Comparison of ENCODE assay signal across 11 mouse cellular contexts in the genomic region with DNA sequence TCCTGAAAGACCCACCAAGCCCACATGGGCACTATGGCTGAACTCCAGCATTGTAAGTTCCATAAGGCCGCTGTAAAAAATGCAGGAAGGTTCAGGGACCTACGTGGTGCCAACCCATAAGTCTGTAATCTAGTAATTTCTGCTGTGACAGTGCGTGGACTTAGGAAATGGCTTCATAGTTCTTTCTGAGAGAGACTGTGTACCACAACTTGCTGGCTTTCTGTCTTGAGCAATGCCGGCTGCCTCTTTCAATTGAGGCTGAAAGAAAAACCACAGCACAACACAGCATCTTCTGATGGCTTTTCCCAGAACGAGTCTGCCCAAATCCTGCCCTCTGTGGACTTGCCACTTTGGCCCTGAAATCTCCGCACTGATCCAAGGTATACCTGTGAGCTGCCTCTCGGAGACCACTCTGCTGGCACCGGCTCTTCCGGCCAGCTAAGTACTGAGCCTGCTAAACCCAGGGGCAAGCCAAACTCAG. TPM values are rescaled to one million over a fixed set of nuclear protein-coding genes. Genes with fewer than 3 reads are reported as not detected.
DNase-seq lines count a peak whose midpoint lies in the region; ATAC-seq lines count a peak whose summit lies in the region.
"Had no signal": no experiment of that assay in that cellular context is flagged by ENCODE, and none has a peak within 500 bp of the region (broad histone marks: within the 10 kb centered on the region; RNA-seq: fewer than 3 reads in every experiment).

No protein-coding gene starts in this region.

- 69% methylated on average over 9 of the region's 9 CpGs for WGBS in heart, embryonic 15.5 days
- WGBS in heart, embryonic 12.5 days = 86% methylated on average over 9 of the region's 9 CpGs
- 68% methylated on average over 9 of the region's 9 CpGs for WGBS in lung, embryonic 16.5 days
- WGBS in hindbrain, embryonic 14.5 days = 91% methylated on average over 9 of the region's 9 CpGs

- H3K27ac ChIP-seq in heart, embryonic 15.5 days = no peak overlapping the region
- H3K27ac ChIP-seq in heart, embryonic 12.5 days (ENCODE audit: poor library complexity, severe bottlenecking) = no peak overlapping the region
- H3K27ac ChIP-seq in brown adipose tissue, adult 24 weeks (replicated peaks; ENCODE audit: low read depth, low read length) = peak overlapping the region; percentile 55
- H3K27ac ChIP-seq in lung, embryonic 16.5 days (ENCODE audit: low read length) = no peak overlapping the region; the same call in 1 of the 2 replicates
- H3K27ac ChIP-seq in hindbrain, embryonic 14.5 days = no peak overlapping the region
- H3K27ac ChIP-seq: forebrain, embryonic 12.5 days; heart, adult 2 months had no signal

- 0 out of 2 replicates have a peak overlapping the region, but pooled peaks have one; percentile 2 for H3K4me2 ChIP-seq in heart, embryonic 15.5 days
- H3K4me2 ChIP-seq in heart, embryonic 12.5 days = no peak overlapping the region
- peak overlapping the region; percentile 33 for H3K4me2 ChIP-seq in lung, embryonic 16.5 days (ENCODE audit: low read depth, low read length)
- no peak overlapping the region for H3K4me2 ChIP-seq in hindbrain, embryonic 14.5 days (replicated peaks)
- H3K4me2 ChIP-seq: forebrain, embryonic 12.5 days had no signal

- peak; percentile 62 for DNase-seq in 416B (ENCODE audit: low read depth)
- DNase-seq in hindbrain, embryonic 14.5 days (ENCODE audit: low spot score) = no peak
- no peak for DNase-seq in testis, postnatal 10 days (ENCODE audit: low spot score)
- no peak for DNase-seq in cerebellum, adult 11-12 months
- DNase-seq: adrenal gland, postnatal 25 days had no signal

- H3K36me3 ChIP-seq in heart, embryonic 15.5 days = no peaks in the 10 kb centered on the region
- H3K36me3 ChIP-seq in heart, embryonic 12.5 days = no peaks in the 10 kb centered on the region
- H3K36me3 ChIP-seq in lung, embryonic 16.5 days (ENCODE audit: control insufficient read depth, insufficient read depth, low read length) = no peaks in the 10 kb centered on the region
- no peaks in the 10 kb centered on the region for H3K36me3 ChIP-seq in hindbrain, embryonic 14.5 days (replicated peaks; ENCODE audit: control insufficient read depth, insufficient read depth)
- H3K36me3 ChIP-seq: forebrain, embryonic 12.5 days had no signal

- no peak overlapping the region for H3K9ac ChIP-seq in heart, embryonic 15.5 days
- no peak overlapping the region for H3K9ac ChIP-seq in heart, embryonic 12.5 days
- peak overlapping the region; percentile 39; the same call in 1 of the 2 replicates for H3K9ac ChIP-seq in lung, embryonic 16.5 days (ENCODE audit: low read length)
- H3K9ac ChIP-seq in hindbrain, embryonic 14.5 days = no peak overlapping the region
- H3K9ac ChIP-seq: forebrain, embryonic 12.5 days had no signal

- no peak for ATAC-seq in heart, embryonic 15.5 days (replicated peaks; ENCODE audit: insufficient number of reproducible peaks, insufficient read depth, low FRiP score, low read depth)
- no peak for ATAC-seq in heart, embryonic 12.5 days (ENCODE audit: insufficient number of reproducible peaks, low FRiP score)
- no peak for ATAC-seq in lung, embryonic 16.5 days (ENCODE audit: low read depth)
- no peak for ATAC-seq in hindbrain, embryonic 14.5 days (ENCODE audit: low FRiP score)

- H3K27me3 ChIP-seq in heart, embryonic 15.5 days = peaks cover 68% of the 10 kb centered on the region
- H3K27me3 ChIP-seq in heart, embryonic 12.5 days (replicated peaks) = peaks cover 82% of the 10 kb centered on the region
- no peaks in the 10 kb centered on the region for H3K27me3 ChIP-seq in lung, embryonic 16.5 days (ENCODE audit: control insufficient read depth, insufficient read depth, low read depth, low read length)
- H3K27me3 ChIP-seq in hindbrain, embryonic 14.5 days (ENCODE audit: control insufficient read depth, insufficient read depth, low read length) = no peaks in the 10 kb centered on the region
- H3K27me3 ChIP-seq: forebrain, embryonic 12.5 days had no signal

- H3K4me3 ChIP-seq in heart, embryonic 15.5 days = peak overlapping the region; percentile 22
- no peak overlapping the region for H3K4me3 ChIP-seq in heart, embryonic 12.5 days
- peak overlapping the region; percentile 52 for H3K4me3 ChIP-seq in brown adipose tissue, adult 24 weeks (ENCODE audit: insufficient read depth, low read depth, low read length)
- H3K4me3 ChIP-seq in lung, embryonic 16.5 days (ENCODE audit: low read length) = peak overlapping the region; percentile 21
- H3K4me3 ChIP-seq in hindbrain, embryonic 14.5 days (replicated peaks; ENCODE audit: low read length) = no peak overlapping the region
- H3K4me3 ChIP-seq: forebrain, embryonic 12.5 days; heart, adult 2 months had no signal

- H3K4me1 ChIP-seq in heart, embryonic 15.5 days (replicated peaks) = peaks cover 16% of the 10 kb centered on the region
- H3K4me1 ChIP-seq in heart, embryonic 12.5 days (replicated peaks) = peaks cover 21% of the 10 kb centered on the region
- no peaks in the 10 kb centered on the region for H3K4me1 ChIP-seq in brown adipose tissue, adult 24 weeks (ENCODE audit: control insufficient read depth, insufficient read depth, insufficient read length, low read length)
- peaks cover 4% of the 10 kb centered on the region; the same call in 1 of the 2 replicates for H3K4me1 ChIP-seq in lung, embryonic 16.5 days (replicated peaks; ENCODE audit: control insufficient read depth, insufficient read depth, low read length)
- H3K4me1 ChIP-seq in hindbrain, embryonic 14.5 days (replicated peaks; ENCODE audit: control insufficient read depth, insufficient read depth, low read length) = no peaks in the 10 kb centered on the region

- H3K9me3 ChIP-seq in heart, embryonic 15.5 days (replicated peaks) = no peaks in the 10 kb centered on the region
- H3K9me3 ChIP-seq in heart, embryonic 12.5 days (replicated peaks) = no peaks in the 10 kb centered on the region
- H3K9me3 ChIP-seq in lung, embryonic 16.5 days (ENCODE audit: control insufficient read depth, low read length) = no peaks in the 10 kb centered on the region
- no peaks in the 10 kb centered on the region for H3K9me3 ChIP-seq in hindbrain, embryonic 14.5 days (ENCODE audit: control insufficient read depth, low read length)
- H3K9me3 ChIP-seq: forebrain, embryonic 12.5 days had no signal

RNA-seq across cellular contexts. Expression of a gene that starts 1.2 kb away (rescaled TPM):
- polyA plus RNA-seq in heart, embryonic 15.5 days (2015; fragmentation: Nextera tagmentation; extraction: Ambion mirVana) = 1.7 and 8.8 TPM in 2 replicates
- 1.3 and 1.5 TPM in 2 replicates for polyA plus RNA-seq in heart, embryonic 12.5 days (2016; fragmentation: Nextera tagmentation; extraction: Ambion mirVana)
- polyA plus RNA-seq in brown adipose tissue, adult 24 weeks (2012; ENCODE audit: insufficient read depth, insufficient read length, missing spikeins) = 0.83 and 1.6 TPM in 2 replicates
- polyA plus RNA-seq in lung, embryonic 16.5 days (2015; fragmentation: Nextera tagmentation; extraction: Ambion mirVana) = 9.4 and 10.9 TPM in 2 replicates
- 1.8 and 2.2 TPM in 2 replicates for polyA plus RNA-seq in hindbrain, embryonic 14.5 days (2014; fragmentation: Nextera tagmentation; extraction: Ambion mirVana)

Comparison
In these comparisons a context has a peak if more than half of its experiments do, and no peak if none do; other contexts are left out.
1. H3K4me2 ChIP-seq: peak in heart, embryonic 15.5 days (single experiment) and lung, embryonic 16.5 days (single experiment); none in heart, embryonic 12.5 days (single experiment) and hindbrain, embryonic 14.5 days (single experiment).
2. H3K4me3 ChIP-seq: peak in heart, embryonic 15.5 days (single experiment), brown adipose tissue, adult 24 weeks (single experiment) and lung, embryonic 16.5 days (single experiment); none in heart, embryonic 12.5 days (single experiment) and hindbrain, embryonic 14.5 days (single experiment).